Mouse (Mus musculus) spleen, adult 2 months (tissue): ENCODE results near the gene Ndp. TPM values are rescaled to one million over a fixed set of nuclear protein-coding genes. Genes with fewer than 3 reads are reported as not detected.

Experiments
- DNase-seq, 2 experiments: peaks; one replicate each; pipeline versions ENCODE4 v3.0.0 to v3.0.0-alpha.2; 2012 to 2021; ENCODE audit warnings: low spot score in 2 of 2, low read depth in 1 of 2
- H3K27ac ChIP-seq: fragments of 200-500 bp; 2 replicates; pipeline ENCODE4 v1.5.1; 2012; ENCODE audit warnings: low read length, inconsistent platforms; ENCODE audit not compliant: insufficient read depth
- H3K27me3 ChIP-seq: fragments of 200-500 bp; 2 replicates; pipeline ENCODE4 v1.6.1; 2012; ENCODE audit warnings: mild to moderate bottlenecking, moderate library complexity, low read length, inconsistent platforms; ENCODE audit not compliant: control insufficient read depth, insufficient read depth
- H3K36me3 ChIP-seq: fragments of 200-500 bp; 2 replicates; pipeline ENCODE4 v1.6.1; 2012; ENCODE audit warnings: mild to moderate bottlenecking, low read length, inconsistent platforms; ENCODE audit not compliant: control insufficient read depth, insufficient read depth
- H3K4me1 ChIP-seq: fragments of 200-500 bp; 2 replicates; pipeline ENCODE4 v1.6.1; 2011; ENCODE audit warnings: inconsistent platforms; ENCODE audit not compliant: control insufficient read depth, insufficient read depth, insufficient read length
- H3K4me3 ChIP-seq: fragments of 200-500 bp; 2 replicates; pipeline ENCODE4 v1.5.1; 2011; ENCODE audit warnings: mild to moderate bottlenecking, inconsistent platforms; ENCODE audit not compliant: insufficient read depth, insufficient read length; ENCODE audit errors: extremely low read depth
- CTCF ChIP-seq: fragments of 200-500 bp; IDR thresholded peaks from 2 replicates; pipeline ENCODE4 v1.5.1; 2011; ENCODE audit warnings: mild to moderate bottlenecking, inconsistent platforms; ENCODE audit not compliant: insufficient read depth, insufficient read length, insufficient replicate concordance; ENCODE audit errors: extremely low read depth
- POLR2A ChIP-seq: fragments of 200-500 bp; IDR thresholded peaks from 2 replicates; pipeline ENCODE4 v1.6.1; 2011; ENCODE audit warnings: low read depth, low read length, inconsistent platforms
- WGBS: fragments of 180-500 bp; shearing (Covaris S2); methylation state at CpG from one replicate; pipeline ENCODE4 v1.1.7; 2018; 5-methylcytosine and 5-hydroxymethylcytosine counted together
- polyA plus RNA-seq: library from polyadenylated mRNA; depleted of rRNA; stranded (reverse); fragments of >200 nt; gene quantifications from 2 replicates; pipeline ENCODE4 v1.2.3, GENCODE M21; 2012

Gene Ndp
- polyA plus RNA-seq, 1 experiment: not detected

- TF ChIP-seq POLR2A: no peak
- no peak for TF ChIP-seq CTCF
- WGBS: 76% methylated on average over 6 of the region's 6 CpGs
- H3K4me1 ChIP-seq: no peaks in the 10 kb centered on the region
- H3K27ac ChIP-seq: no peak overlapping the region
- no peaks in the 10 kb centered on the region for H3K27me3 ChIP-seq
- H3K36me3 ChIP-seq: no peaks in the 10 kb centered on the region
- DNase-seq: no peak
- no peak overlapping the region for H3K4me3 ChIP-seq
These were observed 4.0 kb downstream of the Ndp start for GRCm38 (mm10) chrX:16907554-16907953.

DNA sequence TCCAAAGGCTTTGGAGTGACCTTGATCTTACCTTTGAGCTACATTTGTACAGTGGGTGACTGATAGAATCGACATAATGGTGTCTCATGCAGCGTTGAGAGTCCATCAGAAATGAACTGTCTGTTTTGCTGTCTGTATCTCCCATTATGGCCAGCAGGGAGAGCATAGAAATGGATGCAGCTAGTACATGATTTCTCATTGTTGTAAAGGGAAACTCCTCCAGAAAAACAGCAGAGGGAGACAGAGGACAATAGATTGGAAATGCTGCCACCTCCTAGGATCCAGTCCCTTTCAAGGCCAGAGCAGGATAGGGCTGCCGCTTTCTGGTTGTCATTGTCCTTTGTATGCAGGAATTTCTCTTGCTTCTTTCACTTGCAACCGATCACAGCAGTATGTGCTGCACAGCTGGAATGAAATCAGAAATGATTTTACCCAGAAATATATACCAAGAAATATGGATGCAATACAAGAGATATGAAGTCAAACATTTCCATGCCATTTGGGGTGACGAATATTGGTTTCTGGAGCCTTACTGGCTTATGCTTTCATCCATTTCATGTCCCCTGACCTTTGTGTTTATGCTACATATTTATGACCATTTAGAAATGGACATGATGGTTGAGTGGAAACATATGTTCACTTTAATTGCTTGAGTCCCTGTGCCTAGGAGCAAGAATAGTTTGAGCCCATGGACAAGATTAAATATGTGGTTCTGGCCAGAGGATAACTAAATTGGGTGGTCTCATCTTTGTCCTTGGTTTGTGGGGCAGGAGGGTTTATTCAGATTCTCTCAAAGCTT is 17.0 kb downstream of the Ndp start:
- no peak overlapping the region for H3K4me3 ChIP-seq
- WGBS: 40% methylated on average over 5 of the region's 5 CpGs
- H3K36me3 ChIP-seq: no peaks in the 10 kb centered on the region
- DNase-seq: no peak
- H3K27ac ChIP-seq: no peak overlapping the region
- H3K4me1 ChIP-seq: no peaks in the 10 kb centered on the region
- no peaks in the 10 kb centered on the region for H3K27me3 ChIP-seq
- TF ChIP-seq CTCF: no peak

- TF ChIP-seq POLR2A: no peak
- no peak for TF ChIP-seq CTCF
- H3K4me1 ChIP-seq: no peaks in the 10 kb centered on the region
- DNase-seq: no peak
- no peak overlapping the region for H3K4me3 ChIP-seq
- H3K27me3 ChIP-seq: no peaks in the 10 kb centered on the region
- H3K36me3 ChIP-seq: no peaks in the 10 kb centered on the region
- H3K27ac ChIP-seq: no peak overlapping the region
These were observed 43.8 kb downstream of the Ndp start for GRCm38 (mm10) chrX:16867640-16868314.

GRCm38 (mm10) chrX:16860244-16860643 is 51.3 kb downstream of the Ndp start:
- no peaks in the 10 kb centered on the region for H3K27me3 ChIP-seq
- H3K27ac ChIP-seq: no peak overlapping the region
- TF ChIP-seq POLR2A (no peak), CTCF (no peak)
- H3K36me3 ChIP-seq: no peaks in the 10 kb centered on the region
- no peak overlapping the region for H3K4me3 ChIP-seq
- H3K4me1 ChIP-seq: no peaks in the 10 kb centered on the region
- DNase-seq: no peak

- H3K4me1 ChIP-seq: no peaks in the 10 kb centered on the region
- no peaks in the 10 kb centered on the region for H3K27me3 ChIP-seq
- no peak overlapping the region for H3K4me3 ChIP-seq
- 84% methylated on average over 2 of the region's 2 CpGs for WGBS
- DNase-seq: no peak
- no peak overlapping the region for H3K27ac ChIP-seq
- TF ChIP-seq POLR2A: no peak
- no peak for TF ChIP-seq CTCF
- H3K36me3 ChIP-seq: no peaks in the 10 kb centered on the region
These were observed 65.5 kb downstream of the Ndp start for GRCm38 (mm10) chrX:16846034-16846433.

- DNase-seq: no peak
- no peaks in the 10 kb centered on the region for H3K27me3 ChIP-seq
- TF ChIP-seq CTCF (no peak), POLR2A (no peak)
- no peak overlapping the region for H3K27ac ChIP-seq
- no peak overlapping the region for H3K4me3 ChIP-seq
- H3K36me3 ChIP-seq: no peaks in the 10 kb centered on the region
- 66% methylated on average over 2 of the region's 2 CpGs for WGBS
- no peaks in the 10 kb centered on the region for H3K4me1 ChIP-seq
These were observed 70.1 kb downstream of the Ndp start for GRCm38 (mm10) chrX:16841443-16841842.

DNA sequence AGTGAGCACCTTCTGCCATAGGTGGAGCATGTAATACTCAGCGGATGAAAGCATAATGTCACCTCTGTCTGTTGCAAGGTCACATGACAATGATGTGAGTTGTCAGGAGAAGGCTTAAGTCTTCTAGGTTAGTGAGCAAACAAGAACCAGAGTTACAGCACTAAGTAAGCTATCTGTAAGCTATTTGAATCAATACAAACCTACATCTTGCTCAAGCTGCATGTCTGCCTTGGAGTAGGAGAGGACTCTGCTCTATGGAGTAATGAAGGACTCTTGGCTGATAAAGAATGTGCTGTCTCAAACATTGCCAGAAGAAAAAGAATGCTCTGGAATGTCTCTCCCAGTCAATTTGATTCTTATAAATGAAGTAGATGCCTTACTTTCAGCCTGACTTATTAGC is 74.3 kb downstream of the Ndp start:
- H3K4me1 ChIP-seq: no peaks in the 10 kb centered on the region
- H3K36me3 ChIP-seq: no peaks in the 10 kb centered on the region
- TF ChIP-seq CTCF (no peak), POLR2A (no peak)
- no peak overlapping the region for H3K27ac ChIP-seq
- no peak for DNase-seq
- no peaks in the 10 kb centered on the region for H3K27me3 ChIP-seq
- no peak overlapping the region for H3K4me3 ChIP-seq
- WGBS: 78% methylated on average over 1 of the region's 1 CpGs
